Mouse (Mus musculus): ENCODE measurements around the gene Srm. TPM values are rescaled to one million over a fixed set of nuclear protein-coding genes. Genes with fewer than 3 reads are reported as not detected.
A peak's percentile ranks its signal among the peaks of the same experiment; 100 is the strongest.

Srm gene
- polyA plus RNA-seq, 1 experiment from 2014 or later = 510 TPM

GRCm38 (mm10) chr4:148591637-148592380 is 506 bp downstream of the Srm start:
- peak overlapping the region; percentile 90 for H3K4me2 ChIP-seq
- DNase-seq (ENCODE audit: low spot score) = no peak
- H3K4me1 ChIP-seq (replicated peaks; ENCODE audit: control insufficient read depth, insufficient read depth, low read length) = peaks cover 22% of the 10 kb centered on the region
- H3K27me3 ChIP-seq (replicated peaks; ENCODE audit: control insufficient read depth, insufficient read depth, low read length) = no peaks in the 10 kb centered on the region
- peak; percentile 38 for ATAC-seq (replicated peaks; ENCODE audit: low FRiP score)
- H3K27ac ChIP-seq (ENCODE audit: low read depth, low read length) = peak overlapping the region; percentile 79
- peak overlapping the region; percentile 94 for H3K9ac ChIP-seq (ENCODE audit: low read depth, low read length)
- no peaks in the 10 kb centered on the region for H3K9me3 ChIP-seq (ENCODE audit: control insufficient read depth, low read length)
- under 1% methylated on average over 53 of the region's 53 CpGs for WGBS
- peak overlapping the region; percentile 96 for H3K4me3 ChIP-seq (ENCODE audit: low read depth, low read length)
- H3K36me3 ChIP-seq (ENCODE audit: control insufficient read depth, insufficient read depth, low read length) = peaks cover 37% of the 10 kb centered on the region

GRCm38 (mm10) chr4:148593996-148594395 is 2.7 kb downstream of the Srm start:
- peaks cover 52% of the 10 kb centered on the region for H3K36me3 ChIP-seq (ENCODE audit: control insufficient read depth, insufficient read depth, low read length)
- peaks cover 2% of the 10 kb centered on the region; the same call in 1 of the 2 replicates for H3K9me3 ChIP-seq (ENCODE audit: control insufficient read depth, low read length)
- ATAC-seq (replicated peaks; ENCODE audit: low FRiP score) (no peak), DNase-seq (ENCODE audit: low spot score) (no peak)
- H3K27ac ChIP-seq (ENCODE audit: low read depth, low read length) = no peak overlapping the region
- 0 out of 2 replicates have a peak overlapping the region, but pooled peaks have one; percentile 12 for H3K4me2 ChIP-seq
- no peaks in the 10 kb centered on the region for H3K27me3 ChIP-seq (replicated peaks; ENCODE audit: control insufficient read depth, insufficient read depth, low read length)
- H3K4me3 ChIP-seq (ENCODE audit: low read depth, low read length) = no peak overlapping the region
- 98% methylated on average over 11 of the region's 11 CpGs for WGBS
- peaks cover 17% of the 10 kb centered on the region for H3K4me1 ChIP-seq (replicated peaks; ENCODE audit: control insufficient read depth, insufficient read depth, low read length)
- H3K9ac ChIP-seq (ENCODE audit: low read depth, low read length) = no peak overlapping the region

- Histone ChIP-seq H3K27me3 (replicated peaks; ENCODE audit: control insufficient read depth, insufficient read depth, low read length) (no peaks in the 10 kb centered on the region), H3K27ac (ENCODE audit: low read depth, low read length) (no peak overlapping the region), H3K9ac (ENCODE audit: low read depth, low read length) (no peak overlapping the region), H3K4me3 (ENCODE audit: low read depth, low read length) (no peak overlapping the region), H3K9me3 (ENCODE audit: control insufficient read depth, low read length) (peaks cover 2% of the 10 kb centered on the region; the same call in 1 of the 2 replicates), H3K4me1 (replicated peaks; ENCODE audit: control insufficient read depth, insufficient read depth, low read length) (peaks cover 13% of the 10 kb centered on the region), H3K36me3 (ENCODE audit: control insufficient read depth, insufficient read depth, low read length) (peaks cover 53% of the 10 kb centered on the region), H3K4me2 (no peak overlapping the region)
- ATAC-seq (replicated peaks; ENCODE audit: low FRiP score) = no peak
- DNase-seq (ENCODE audit: low spot score) = no peak
- 93% methylated on average over 6 of the region's 6 CpGs for WGBS
These were observed 4.6 kb downstream of the Srm start for GRCm38 (mm10) chr4:148595916-148596315.

- ATAC-seq (replicated peaks; ENCODE audit: low FRiP score) (no peak), DNase-seq (ENCODE audit: low spot score) (no peak)
- H3K27me3 ChIP-seq (replicated peaks; ENCODE audit: control insufficient read depth, insufficient read depth, low read length) = no peaks in the 10 kb centered on the region
- no peak overlapping the region for H3K9ac ChIP-seq (ENCODE audit: low read depth, low read length)
- peaks cover 53% of the 10 kb centered on the region for H3K36me3 ChIP-seq (ENCODE audit: control insufficient read depth, insufficient read depth, low read length)
- WGBS = 97% methylated on average over 3 of the region's 3 CpGs
- H3K4me2 ChIP-seq = no peak overlapping the region
- no peak overlapping the region for H3K27ac ChIP-seq (ENCODE audit: low read depth, low read length)
- H3K4me3 ChIP-seq (ENCODE audit: low read depth, low read length) = no peak overlapping the region
- H3K9me3 ChIP-seq (ENCODE audit: control insufficient read depth, low read length) = peaks cover 2% of the 10 kb centered on the region; the same call in 1 of the 2 replicates
- peaks cover 13% of the 10 kb centered on the region for H3K4me1 ChIP-seq (replicated peaks; ENCODE audit: control insufficient read depth, insufficient read depth, low read length)
These were observed 5.4 kb downstream of the Srm start for GRCm38 (mm10) chr4:148596731-148597130.

GRCm38 (mm10) chr4:148598826-148599225 is 7.5 kb downstream of the Srm start:
- ATAC-seq (replicated peaks; ENCODE audit: low FRiP score) (no peak), DNase-seq (ENCODE audit: low spot score) (no peak)
- peaks cover 2% of the 10 kb centered on the region; the same call in 1 of the 2 replicates for H3K9me3 ChIP-seq (ENCODE audit: control insufficient read depth, low read length)
- no peaks in the 10 kb centered on the region for H3K27me3 ChIP-seq (replicated peaks; ENCODE audit: control insufficient read depth, insufficient read depth, low read length)
- WGBS = 92% methylated on average over 12 of the region's 12 CpGs
- no peak overlapping the region for H3K9ac ChIP-seq (ENCODE audit: low read depth, low read length)
- H3K4me2 ChIP-seq = no peak overlapping the region
- no peaks in the 10 kb centered on the region; the same call in 1 of the 2 replicates for H3K4me1 ChIP-seq (replicated peaks; ENCODE audit: control insufficient read depth, insufficient read depth, low read length)
- peaks cover 45% of the 10 kb centered on the region for H3K36me3 ChIP-seq (ENCODE audit: control insufficient read depth, insufficient read depth, low read length)
- no peak overlapping the region for H3K27ac ChIP-seq (ENCODE audit: low read depth, low read length)
- no peak overlapping the region for H3K4me3 ChIP-seq (ENCODE audit: low read depth, low read length)

- Histone ChIP-seq H3K9me3 (ENCODE audit: control insufficient read depth, low read length) (peaks cover 2% of the 10 kb centered on the region; the same call in 1 of the 2 replicates), H3K27ac (ENCODE audit: low read depth, low read length) (no peak overlapping the region), H3K36me3 (ENCODE audit: control insufficient read depth, insufficient read depth, low read length) (peaks cover 31% of the 10 kb centered on the region), H3K4me1 (replicated peaks; ENCODE audit: control insufficient read depth, insufficient read depth, low read length) (no peaks in the 10 kb centered on the region; the same call in 1 of the 2 replicates), H3K4me3 (ENCODE audit: low read depth, low read length) (no peak overlapping the region), H3K27me3 (replicated peaks; ENCODE audit: control insufficient read depth, insufficient read depth, low read length) (no peaks in the 10 kb centered on the region), H3K4me2 (no peak overlapping the region), H3K9ac (ENCODE audit: low read depth, low read length) (no peak overlapping the region)
- 71% methylated on average over 4 of the region's 4 CpGs for WGBS
- DNase-seq (ENCODE audit: low spot score) (no peak), ATAC-seq (replicated peaks; ENCODE audit: low FRiP score) (no peak)
These were observed 9.0 kb downstream of the Srm start for GRCm38 (mm10) chr4:148600316-148600715.

GRCm38 (mm10) chr4:148601871-148602270 is 10.6 kb downstream of the Srm start:
- ATAC-seq (replicated peaks; ENCODE audit: low FRiP score) (no peak), DNase-seq (ENCODE audit: low spot score) (no peak)
- H3K9ac ChIP-seq (ENCODE audit: low read depth, low read length) = no peak overlapping the region
- H3K4me2 ChIP-seq = no peak overlapping the region
- peaks cover 2% of the 10 kb centered on the region; the same call in 1 of the 2 replicates for H3K9me3 ChIP-seq (ENCODE audit: control insufficient read depth, low read length)
- no peaks in the 10 kb centered on the region; the same call in 1 of the 2 replicates for H3K4me1 ChIP-seq (replicated peaks; ENCODE audit: control insufficient read depth, insufficient read depth, low read length)
- WGBS = 58% methylated on average over 4 of the region's 4 CpGs
- no peak overlapping the region for H3K27ac ChIP-seq (ENCODE audit: low read depth, low read length)
- no peaks in the 10 kb centered on the region for H3K27me3 ChIP-seq (replicated peaks; ENCODE audit: control insufficient read depth, insufficient read depth, low read length)
- no peak overlapping the region for H3K4me3 ChIP-seq (ENCODE audit: low read depth, low read length)
- peaks cover 15% of the 10 kb centered on the region for H3K36me3 ChIP-seq (ENCODE audit: control insufficient read depth, insufficient read depth, low read length)

- no peak within 1 kb of the TSS for H3K4me3 ChIP-seq (ENCODE audit: low read depth, low read length)
- WGBS = 81% methylated on average over 14 of the region's 14 CpGs
- no peak within 1 kb of the TSS for H3K27ac ChIP-seq (ENCODE audit: low read depth, low read length)
- H3K27me3 ChIP-seq (replicated peaks; ENCODE audit: control insufficient read depth, insufficient read depth, low read length) = no peaks in the 10 kb centered on the region
- H3K4me2 ChIP-seq = 0 out of 2 replicates have a peak within 1 kb of the TSS, but pooled peaks have one; percentile 8
- H3K9me3 ChIP-seq (ENCODE audit: control insufficient read depth, low read length) = peaks cover 2% of the 10 kb centered on the region; the same call in 1 of the 2 replicates
- peaks cover 8% of the 10 kb centered on the region for H3K36me3 ChIP-seq (ENCODE audit: control insufficient read depth, insufficient read depth, low read length)
- ATAC-seq (replicated peaks; ENCODE audit: low FRiP score) (no peak), DNase-seq (ENCODE audit: low spot score) (no peak)
- no peaks in the 10 kb centered on the region; the same call in 1 of the 2 replicates for H3K4me1 ChIP-seq (replicated peaks; ENCODE audit: control insufficient read depth, insufficient read depth, low read length)
- H3K9ac ChIP-seq (ENCODE audit: low read depth, low read length) = no peak within 1 kb of the TSS
These were observed 11.2 kb downstream of the Srm start, which contains the start of gene Masp2 for GRCm38 (mm10) chr4:148602357-148603120. Gene Masp2, plus strand, starts transcription at chr4:148602554.

Measured in liver, embryonic 11.5 days (tissue).